Mouse (Mus musculus) lung, postnatal 0 days (tissue): Measurements from ENCODE around the gene F2.

Experiments used
- CTCF ChIP-seq: IDR thresholded peaks from 2 replicates; pipeline ENCODE4 v1.5.1; 2016; ENCODE audit warnings: antibody characterized with exemption, mild to moderate bottlenecking
- EP300 ChIP-seq: IDR thresholded peaks from 2 replicates; pipeline ENCODE4 v1.6.1; 2016; ENCODE audit warnings: antibody characterized with exemption, mild to moderate bottlenecking, control low read depth

DNA sequence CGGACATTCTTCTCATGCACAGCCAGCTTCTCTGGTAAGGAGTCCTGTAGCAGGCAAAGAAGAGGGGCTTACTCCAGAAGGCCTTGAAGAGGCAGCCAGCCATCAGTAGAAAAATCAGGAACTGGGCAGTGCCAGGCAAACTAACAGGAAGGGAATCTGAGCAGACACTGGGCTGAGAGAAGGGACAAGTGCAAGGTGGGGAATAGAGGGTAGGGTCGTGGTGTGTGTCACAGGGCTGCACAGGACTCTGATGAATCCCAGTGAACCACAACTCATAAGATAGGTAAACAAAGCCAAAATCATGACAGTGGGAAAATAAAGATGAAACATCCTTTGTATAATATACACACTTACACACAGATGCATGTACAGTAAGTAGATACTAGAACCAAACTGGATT is 40.2 kb upstream of the F2 start:
- TF ChIP-seq EP300, result no peak
- TF ChIP-seq CTCF, result no peak
